Mouse (Mus musculus) CD4-positive naive resting alpha-beta T cell, adult 57 days (primary cell): ENCODE measurements around the gene Mslnl. TPM values are rescaled to one million over a fixed set of nuclear protein-coding genes. Genes with fewer than 3 reads are reported as not detected.

Source experiments
- total RNA-seq: library from RNA; stranded (reverse); gene quantifications from one replicate; pipeline ENCODE4 v1.2.4, GENCODE M21; 2023

The Mslnl gene
- not detected for total RNA-seq

DNA sequence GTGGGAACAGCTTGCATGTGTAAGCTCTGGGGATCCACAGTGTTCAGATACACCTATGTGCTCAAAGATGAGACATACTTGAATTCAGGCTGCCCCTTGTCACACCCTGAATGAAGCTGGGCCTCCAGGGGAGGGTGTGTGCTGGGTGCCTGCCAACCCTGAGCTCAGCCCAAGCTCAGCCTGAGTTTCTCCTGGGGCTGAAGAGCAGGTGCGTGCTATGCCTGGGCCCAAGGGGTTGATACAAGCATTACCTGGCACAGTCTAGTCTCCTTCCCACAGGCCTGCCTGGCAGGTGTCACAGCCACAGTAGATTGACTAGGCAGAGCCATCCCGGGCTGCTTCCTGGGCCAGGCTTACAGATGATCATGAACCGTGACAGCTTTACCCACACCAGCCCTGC lies at the start of gene Mslnl:
Gene Mslnl, plus strand, starts transcription at position 298 of the 400 bp plus-strand sequence.

DNA sequence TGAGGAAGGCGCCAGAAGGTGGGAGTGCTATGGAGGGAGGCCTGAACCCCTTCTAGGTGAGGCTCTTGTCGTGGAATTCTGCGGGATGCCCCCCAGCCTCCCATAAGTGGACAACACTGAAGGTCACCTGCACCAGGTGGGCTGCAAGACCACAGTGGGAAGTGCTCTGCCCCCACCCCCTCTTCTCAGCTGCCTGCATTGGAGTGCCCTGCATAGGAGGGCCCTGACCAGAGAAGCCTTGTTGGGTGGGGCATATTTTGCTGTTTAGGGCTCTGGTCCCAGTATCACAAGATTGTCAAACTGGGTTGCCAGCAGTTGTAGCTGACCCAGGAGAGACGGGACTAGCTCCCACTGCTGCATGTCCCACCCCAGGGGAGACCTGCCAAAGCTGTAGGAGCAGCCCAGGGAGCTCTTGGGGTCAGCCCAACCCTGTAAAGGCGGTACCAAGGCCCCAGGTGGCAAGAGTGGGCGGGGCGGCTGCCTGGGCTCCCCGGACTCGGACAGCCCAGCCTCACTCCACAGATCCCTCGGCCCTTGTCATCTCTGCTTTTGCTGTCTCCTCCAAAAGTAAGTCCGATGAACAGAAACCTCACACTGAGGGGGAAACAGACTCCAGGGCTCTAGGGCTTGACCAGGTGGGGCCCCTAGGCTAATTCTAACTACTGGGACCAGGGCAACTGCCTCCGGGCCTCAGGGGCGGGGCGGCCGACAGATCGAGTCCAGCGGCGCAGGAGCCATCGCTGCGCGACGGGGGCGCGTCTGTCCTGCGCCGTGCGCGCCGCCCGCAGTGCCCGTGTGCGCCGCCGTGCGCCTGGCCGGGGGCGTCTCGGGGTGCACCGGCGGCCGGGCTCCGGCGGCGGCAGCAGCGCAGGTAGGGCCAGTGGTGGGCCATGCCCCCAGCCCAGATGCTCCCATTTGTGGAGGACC lies 18.9 kb upstream of the Mslnl start, which contains the start of gene Gng13:
Gene Gng13, plus strand, starts transcription at position 461 of the 927 bp plus-strand sequence.

GRCm38 (mm10) chr17:25727265-25728008 lies 8.4 kb upstream of the Mslnl start, which contains the start of the genes Chtf18 and Rpusd1:
TSS of gene Chtf18 (minus strand) at chr17:25727419.
TSS of gene Rpusd1 (plus strand) at chr17:25727670.

GRCm38 (mm10) chr17:25754241-25754640 lies 18.4 kb downstream of the Mslnl start, which contains the start of gene Msln:
TSS of gene Msln (minus strand) at chr17:25754378.

DNA sequence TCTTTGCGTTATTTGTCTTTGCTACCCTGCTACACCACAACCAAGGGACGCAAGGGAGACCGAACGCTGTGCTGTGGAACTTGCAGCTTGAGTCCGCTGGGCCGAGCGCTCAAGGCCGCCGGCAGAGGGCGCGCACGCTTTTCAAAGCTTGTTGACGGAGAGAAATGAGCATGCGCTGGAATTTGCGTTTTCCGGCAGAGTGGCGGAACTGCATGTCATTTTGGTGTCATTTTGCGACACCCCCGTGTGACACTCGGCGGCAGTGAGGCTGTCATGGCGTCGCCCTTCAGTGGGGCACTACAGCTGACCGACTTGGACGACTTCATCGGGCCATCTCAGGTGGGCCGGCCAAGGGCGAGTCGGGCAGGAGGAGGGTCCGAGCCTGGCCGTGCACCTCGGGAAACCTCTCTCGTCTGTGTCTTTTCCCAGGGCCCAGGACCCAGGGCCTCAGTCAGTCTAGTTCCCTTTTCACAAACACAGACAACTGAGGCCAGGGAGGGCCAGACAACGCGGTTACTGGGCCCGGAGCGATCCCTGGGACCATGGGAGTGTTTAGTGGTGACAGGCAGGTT lies 37.8 kb downstream of the Mslnl start, which contains the start of gene Narfl:
Gene Narfl, plus strand, starts transcription at position 228 of the 572 bp plus-strand sequence.

DNA sequence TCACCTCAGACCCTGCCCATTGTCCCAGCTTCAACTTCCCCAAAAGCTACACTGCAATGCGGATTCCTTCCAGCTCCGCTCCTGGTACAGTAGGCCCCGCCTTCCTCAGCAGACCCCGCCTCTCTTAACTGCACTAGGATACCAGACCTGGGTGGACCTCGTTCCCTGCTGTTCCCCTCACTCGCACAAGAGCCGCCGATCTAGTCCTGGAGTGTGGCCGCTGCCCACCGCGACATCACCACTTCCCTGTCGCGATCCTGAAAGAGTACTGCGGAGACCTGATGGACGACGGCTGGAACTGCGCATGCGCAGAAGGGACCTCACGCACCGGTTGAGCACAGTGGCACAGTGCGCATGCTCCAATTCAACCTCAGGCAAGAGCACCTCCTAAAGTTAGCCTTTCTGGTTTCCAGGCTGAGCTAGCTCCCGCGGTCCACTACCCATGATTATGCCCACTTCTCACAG lies 49.5 kb downstream of the Mslnl start, which contains the start of gene Haghl:
Gene Haghl, minus strand, starts transcription at position 393 of the 465 bp plus-strand sequence.

DNA sequence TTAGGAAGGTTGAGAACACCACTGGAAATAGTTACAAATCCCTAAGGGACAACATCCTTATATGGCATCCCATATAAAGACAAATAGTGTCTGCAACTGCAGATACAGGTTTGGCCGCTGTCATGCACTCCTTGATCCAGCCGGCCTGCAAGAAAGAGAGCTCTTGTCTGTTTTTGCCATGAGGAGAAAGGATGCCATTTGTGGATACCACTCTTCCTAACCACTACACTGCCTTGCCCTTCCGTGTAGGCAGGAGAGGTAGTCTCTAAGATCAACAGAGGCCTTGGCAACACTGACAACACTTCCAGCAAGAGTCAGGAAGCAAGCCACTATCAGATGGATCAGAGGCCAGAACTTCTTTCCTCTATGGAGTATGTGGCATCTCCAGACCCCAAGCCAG lies 50.4 kb downstream of the Mslnl start, which contains the start of gene Ccdc78:
Gene Ccdc78, plus strand, starts transcription at position 301 of the 400 bp plus-strand sequence.

GRCm38 (mm10) chr17:25792615-25793014 lies 56.8 kb downstream of the Mslnl start, which contains the start of gene Fam173a:
TSS of gene Fam173a (minus strand) at chr17:25792901.

DNA sequence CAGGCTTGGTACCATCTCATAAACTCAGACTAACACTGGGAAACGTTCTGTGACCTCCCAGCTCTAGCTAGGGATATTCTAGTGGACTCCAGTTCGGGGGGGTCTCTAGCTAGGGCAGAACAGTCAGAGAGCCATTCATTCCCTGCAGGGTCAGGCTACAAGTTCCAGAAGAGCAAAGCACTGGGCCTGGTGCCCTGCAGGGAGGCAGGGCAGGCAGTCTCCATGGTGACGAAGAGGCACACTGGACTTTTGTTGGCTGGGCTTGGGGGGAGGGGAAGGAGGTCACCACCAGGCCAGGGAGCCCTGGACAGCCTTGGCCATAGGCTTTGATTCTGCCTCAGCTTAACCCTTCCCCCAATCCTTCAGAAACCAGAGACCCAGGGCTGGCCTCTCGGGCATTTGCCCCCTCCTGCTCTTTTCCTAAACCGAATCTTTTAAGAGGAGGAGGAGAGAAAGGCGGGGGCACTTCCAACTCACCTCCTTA lies 59.8 kb downstream of the Mslnl start, which contains the start of gene AC134908.4:
Gene AC134908.4, minus strand, starts transcription at position 51 of the 484 bp plus-strand sequence.

DNA sequence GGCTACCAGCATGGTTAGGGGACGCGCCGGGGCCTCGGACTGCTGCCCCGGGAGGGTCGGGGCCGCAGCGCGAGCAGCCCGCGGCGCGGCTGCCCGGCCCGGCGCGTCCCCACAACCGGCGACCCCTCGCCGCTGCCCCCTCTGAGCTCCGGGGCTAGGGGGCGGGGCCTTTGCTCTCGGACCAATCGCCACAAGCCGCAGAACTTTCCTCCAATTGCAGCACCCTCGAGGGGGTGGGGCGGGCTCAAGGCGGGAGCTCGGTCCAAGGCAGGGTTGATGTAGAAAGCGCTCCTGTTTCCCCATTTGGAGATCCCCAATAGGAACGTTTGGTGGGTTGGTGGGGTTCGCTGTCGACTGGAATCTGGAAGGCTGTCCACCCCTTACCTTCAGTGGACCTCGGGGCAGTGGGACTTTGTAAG lies 61.1 kb downstream of the Mslnl start, which contains the start of gene Metrn:
Gene Metrn, minus strand, starts transcription at position 186 of the 419 bp plus-strand sequence.

Other genes starting within 250 kb of the Mslnl start
- not detected for gene Sstr5, start 238.8 kb upstream of the Mslnl start, total RNA-seq
- gene Sox8, start 165.4 kb upstream of the Mslnl start, total RNA-seq = 0.30 TPM
- 28.7 TPM for gene Lmf1, start 157.0 kb upstream of the Mslnl start, total RNA-seq
- gene Gng13, start 18.9 kb upstream of the Mslnl start, total RNA-seq = not detected
- gene Chtf18, start 8.6 kb upstream of the Mslnl start, total RNA-seq = 7.2 TPM
- gene Rpusd1, start 8.4 kb upstream of the Mslnl start, total RNA-seq = 5.6 TPM
- gene Msln, start 18.3 kb downstream of the Mslnl start, total RNA-seq = 2.0 TPM
- gene Narfl, start 37.7 kb downstream of the Mslnl start, total RNA-seq = 18.2 TPM
- 28.0 TPM for gene Haghl, start 49.6 kb downstream of the Mslnl start, total RNA-seq
- not detected for gene Ccdc78, start 50.5 kb downstream of the Mslnl start, total RNA-seq
- gene Fam173a, start 56.9 kb downstream of the Mslnl start, total RNA-seq = 56.0 TPM
- gene AC134908.4, start 59.6 kb downstream of the Mslnl start, total RNA-seq = not detected
- gene Metrn, start 61.1 kb downstream of the Mslnl start, total RNA-seq = 22.5 TPM
- gene Fbxl16, start 73.0 kb downstream of the Mslnl start, total RNA-seq = not detected
- 19.9 TPM for gene Wdr24, start 87.6 kb downstream of the Mslnl start, total RNA-seq
- 32.6 TPM for gene Jmjd8, start 92.8 kb downstream of the Mslnl start, total RNA-seq
- gene Stub1, start 97.4 kb downstream of the Mslnl start, total RNA-seq = 74.2 TPM
- gene Rhbdl1, start 101.3 kb downstream of the Mslnl start, total RNA-seq = 11.7 TPM
- gene Gm20683, start 105.7 kb downstream of the Mslnl start, total RNA-seq = 11.6 TPM
- gene Rhot2, start 108.8 kb downstream of the Mslnl start, total RNA-seq = 77.4 TPM
- 28.6 TPM for gene Wdr90, start 125.5 kb downstream of the Mslnl start, total RNA-seq
- gene Mcrip2, start 132.7 kb downstream of the Mslnl start, total RNA-seq = 3.6 TPM
- gene Mettl26, start 139.0 kb downstream of the Mslnl start, total RNA-seq = 29.1 TPM
- gene Wfikkn1, start 144.8 kb downstream of the Mslnl start, total RNA-seq = 9.4 TPM
- 22.2 TPM for gene Rab40c, start 183.7 kb downstream of the Mslnl start, total RNA-seq
- gene Pigq, start 208.9 kb downstream of the Mslnl start, total RNA-seq = 56.0 TPM
- gene Nhlrc4, start 208.9 kb downstream of the Mslnl start, total RNA-seq = not detected
- gene A930017K11Rik, start 216.5 kb downstream of the Mslnl start, total RNA-seq = not detected
- gene Capn15, start 249.8 kb downstream of the Mslnl start, total RNA-seq = 40.8 TPM